Mouse (Mus musculus) ES-E14 (cell line): ENCODE results near the gene Zbtb46.

Experiments
- CHD2 ChIP-seq: IDR thresholded peaks from 2 replicates; pipeline ENCODE4 v1.6.1; 2014; ENCODE audit warnings: mild to moderate bottlenecking, low read depth, low read length, inconsistent platforms
- HCFC1 ChIP-seq: IDR thresholded peaks from 2 replicates; pipeline ENCODE4 v1.6.1; 2012; ENCODE audit warnings: low read length, inconsistent platforms, borderline replicate concordance; ENCODE audit not compliant: insufficient read depth
- MAFK ChIP-seq: IDR thresholded peaks from 2 replicates; pipeline ENCODE4 v1.6.1; 2014; ENCODE audit warnings: mild to moderate bottlenecking, low read depth, low read length, inconsistent platforms; ENCODE audit not compliant: insufficient read depth
- ZC3H11A ChIP-seq: IDR thresholded peaks from 2 replicates; pipeline ENCODE4 v1.6.1; 2012; ENCODE audit warnings: low read depth, mild to moderate bottlenecking, inconsistent platforms, low read length, borderline replicate concordance
- ZNF384 ChIP-seq: IDR thresholded peaks from 2 replicates; pipeline ENCODE4 v1.6.1; 2012; ENCODE audit warnings: low read depth, low read length, inconsistent platforms

GRCm38 (mm10) chr2:181420426-181420825 lies 38.8 kb downstream of the Zbtb46 start:
- TF ChIP-seq ZNF384: no peak
- no peak for TF ChIP-seq MAFK
- TF ChIP-seq ZC3H11A: no peak
- TF ChIP-seq HCFC1: no peak
- no peak for TF ChIP-seq CHD2
